Mouse (Mus musculus) heart, adult 9 months (tissue): ENCODE measurements around the gene Fa2h.

Experiments used
- DNase-seq, 2 experiments: peaks; one replicate each; pipeline ENCODE4 v3.0.0; 2022; ENCODE audit warnings: low spot score in 2 of 2

The Fa2h gene

DNA sequence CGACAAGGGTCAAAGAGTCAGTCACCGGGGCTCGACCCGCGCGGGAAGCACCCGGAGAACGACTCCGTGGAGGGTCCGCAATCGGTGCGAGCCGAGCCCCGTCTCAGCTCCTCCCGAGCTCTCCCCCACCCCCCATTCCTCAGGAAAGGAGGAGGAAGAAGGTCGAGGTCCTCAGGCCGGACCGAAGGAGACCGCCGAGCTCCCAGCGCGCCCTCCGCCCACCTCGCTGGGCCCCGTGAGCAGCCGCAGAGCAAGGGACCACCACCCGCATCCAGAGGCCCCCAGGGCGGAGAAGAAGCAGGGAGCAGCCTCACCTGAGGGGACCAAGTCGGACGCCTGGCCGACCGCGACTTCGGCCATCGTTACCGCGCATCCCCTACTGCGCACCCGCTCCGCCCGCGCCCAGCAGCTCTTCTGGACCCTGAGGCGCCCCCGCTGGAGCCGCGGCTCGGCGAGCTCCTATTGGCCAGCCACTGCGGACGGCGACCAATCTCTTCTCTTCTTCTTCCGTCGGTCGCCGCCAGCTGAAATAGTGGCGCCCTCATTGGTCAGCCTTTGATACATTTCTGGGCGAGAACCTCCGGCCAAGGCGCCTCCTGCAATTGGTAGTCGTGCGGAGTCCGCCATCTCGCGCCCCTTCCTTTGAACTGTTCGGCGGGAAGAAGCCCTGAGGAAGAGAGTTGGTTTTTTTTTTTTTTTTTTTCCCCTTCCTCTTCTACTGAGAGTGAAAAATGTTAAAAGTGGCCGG lies 93.6 kb downstream of the Fa2h start, which contains the start of gene Rfwd3:
Rfwd3 (minus strand) TSS at position 402 of the 748 bp plus-strand sequence.
- peak; percentile 97 for DNase-seq

DNA sequence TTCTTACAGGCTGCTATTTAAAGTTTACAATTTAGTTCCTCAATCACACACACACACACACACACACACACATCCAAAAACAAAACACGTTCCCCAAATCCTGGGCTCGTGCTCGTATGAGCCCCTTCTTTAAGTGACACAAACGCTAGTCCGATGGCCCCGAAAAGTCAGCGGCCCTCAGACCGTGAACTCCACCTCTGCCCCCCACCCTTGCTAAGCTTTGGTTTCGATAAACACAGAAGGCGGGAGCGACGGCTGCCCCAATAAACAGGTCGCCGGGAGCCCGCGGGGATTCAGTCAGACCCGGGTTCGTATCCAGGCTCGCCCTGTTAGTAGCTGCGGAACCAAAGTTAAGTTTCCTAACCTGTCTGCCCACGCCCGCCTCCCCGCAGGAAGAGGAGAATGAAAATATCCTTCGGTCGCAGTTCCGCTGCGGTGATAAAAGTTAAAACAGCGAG lies 94.2 kb downstream of the Fa2h start:
- DNase-seq, result peak; percentile 22 to 44

DNA sequence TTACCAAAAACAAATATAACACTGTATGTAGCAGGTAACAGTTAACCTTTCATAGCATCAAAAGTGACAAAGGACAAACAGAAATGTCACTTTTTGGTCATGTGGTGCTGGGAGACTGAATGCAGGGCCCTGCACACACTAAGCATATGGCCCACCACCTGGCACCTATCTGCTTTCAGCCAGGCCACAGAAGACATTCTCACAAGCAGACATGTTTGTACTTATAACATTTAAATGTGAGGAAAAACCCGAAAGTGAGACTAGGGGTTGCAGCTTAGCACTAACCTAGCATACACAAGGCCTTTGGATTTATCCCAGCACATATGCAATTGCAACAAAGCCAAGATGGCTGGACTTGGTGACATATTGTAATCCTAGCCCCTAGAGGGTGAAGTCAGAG lies 95.6 kb downstream of the Fa2h start:
- DNase-seq, result no peak
